Mouse (Mus musculus): Measurements from ENCODE around the gene Nfam1.

The Nfam1 gene

DNA sequence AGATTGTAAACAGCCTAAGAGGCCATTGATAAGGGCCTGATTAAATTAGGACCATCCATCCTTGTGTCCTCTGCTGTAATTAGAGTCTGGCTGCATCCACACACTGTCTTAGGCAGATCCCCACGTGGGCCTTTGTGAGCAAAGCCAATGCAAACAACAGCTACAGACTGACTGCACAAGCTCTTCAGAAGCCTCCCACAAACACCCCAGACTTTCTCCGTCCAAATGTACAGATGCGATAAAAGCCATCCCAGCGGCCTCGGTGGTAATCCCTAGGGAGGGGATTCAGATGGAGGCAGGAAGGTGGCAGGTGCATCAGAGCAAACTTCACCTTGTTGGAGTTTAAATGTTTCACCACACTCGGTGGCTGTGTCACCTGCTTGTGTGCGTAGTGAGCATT is 37.9 kb downstream of the Nfam1 start:
- DNase-seq (ENCODE audit: low read depth, low spot score) = no peak

- DNase-seq (ENCODE audit: low read depth, low spot score) = no peak
Measured at GRCm38 (mm10) chr15:82992911-82993310, 40.2 kb downstream of the Nfam1 start.

DNA sequence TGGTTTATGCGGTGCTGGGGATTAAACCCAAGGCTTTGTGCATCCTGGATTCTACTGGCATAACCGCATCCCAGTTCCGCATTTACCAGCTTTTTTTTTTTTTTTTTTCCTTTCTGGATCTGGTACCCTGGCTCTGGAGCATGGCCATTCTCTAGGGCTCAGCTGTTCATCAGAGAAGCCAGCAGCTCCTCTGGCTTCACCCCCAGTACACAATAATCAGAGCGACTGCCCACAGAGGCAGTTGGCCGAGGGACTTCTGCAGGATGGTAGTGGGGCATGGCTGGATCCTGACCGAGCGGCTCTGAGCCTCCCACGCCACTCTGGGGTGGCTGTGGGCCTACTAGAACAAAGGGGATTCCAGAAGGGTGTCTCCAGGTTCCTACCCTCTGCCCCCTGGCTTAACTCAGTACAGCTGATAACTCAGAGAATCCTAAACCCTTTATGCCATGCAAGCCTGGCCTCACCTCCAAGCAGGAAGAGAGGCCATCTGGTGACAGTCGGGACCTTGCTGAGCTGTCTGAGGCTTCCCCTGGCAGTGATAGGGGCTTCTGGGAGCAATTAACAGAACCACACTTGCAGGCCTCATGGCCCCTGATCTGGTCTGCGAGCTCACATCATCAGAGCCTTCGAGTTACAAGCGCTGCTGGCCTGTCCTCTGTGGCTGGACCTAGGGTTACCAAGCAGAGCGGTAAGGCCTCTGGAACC is 40.9 kb downstream of the Nfam1 start:
- no peak for DNase-seq (ENCODE audit: low read depth, low spot score)

GRCm38 (mm10) chr15:82989190-82989704 is 43.9 kb downstream of the Nfam1 start:
- DNase-seq (ENCODE audit: low read depth, low spot score) = no peak

DNA sequence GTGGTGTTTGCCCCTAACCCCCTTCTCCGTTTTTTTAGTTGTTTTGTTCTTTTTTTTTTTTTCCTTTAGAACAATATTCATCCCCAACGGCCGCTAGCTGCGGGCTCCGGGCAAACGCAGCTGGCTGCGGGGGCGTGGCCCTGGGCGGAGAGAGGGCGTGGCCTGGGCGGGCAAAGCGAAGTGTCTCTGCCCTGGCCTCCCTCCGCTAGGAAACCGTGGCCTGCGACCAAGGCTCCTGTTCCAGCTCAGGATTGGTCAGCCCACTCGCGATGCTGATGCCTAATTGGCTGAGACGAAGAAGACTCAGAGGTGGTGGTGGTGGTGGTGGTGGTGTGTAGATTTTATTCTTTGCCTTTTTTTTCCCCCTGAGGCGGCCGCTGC is 45.4 kb downstream of the Nfam1 start, which contains the start of gene Tcf20:
Gene Tcf20 (minus strand): TSS at position 141 of the 381 bp plus-strand sequence.
- peak; percentile 95 for DNase-seq (ENCODE audit: low read depth, low spot score)

GRCm38 (mm10) chr15:82987014-82987731 is 45.9 kb downstream of the Nfam1 start:
- DNase-seq (ENCODE audit: low read depth, low spot score) = no peak

DNA sequence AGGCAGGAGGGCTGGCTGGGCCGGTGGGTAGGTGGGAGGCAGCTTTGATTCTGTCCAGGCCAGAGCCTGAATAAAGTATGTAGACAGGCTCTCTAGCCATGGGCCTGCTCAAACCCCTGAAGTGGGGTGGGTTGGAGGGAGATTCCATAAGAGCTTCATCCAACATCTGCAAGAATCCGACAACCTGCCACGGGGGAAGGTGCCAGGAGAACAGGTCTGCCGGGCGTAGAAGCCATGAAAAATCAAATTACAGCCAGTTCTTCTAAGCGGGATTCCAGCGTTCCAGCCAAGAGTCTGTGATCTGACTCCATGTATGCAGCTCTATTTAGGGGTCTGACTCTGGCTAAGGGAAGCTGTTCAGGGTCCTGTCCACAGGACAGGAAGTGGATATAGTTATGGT is 48.5 kb downstream of the Nfam1 start:
- no peak for DNase-seq (ENCODE audit: low read depth, low spot score)

- DNase-seq (ENCODE audit: low read depth, low spot score) = no peak
Measured at GRCm38 (mm10) chr15:82984097-82984496, 49.0 kb downstream of the Nfam1 start.

GRCm38 (mm10) chr15:82983416-82984026 is 49.6 kb downstream of the Nfam1 start:
- no peak for DNase-seq (ENCODE audit: low read depth, low spot score)

DNA sequence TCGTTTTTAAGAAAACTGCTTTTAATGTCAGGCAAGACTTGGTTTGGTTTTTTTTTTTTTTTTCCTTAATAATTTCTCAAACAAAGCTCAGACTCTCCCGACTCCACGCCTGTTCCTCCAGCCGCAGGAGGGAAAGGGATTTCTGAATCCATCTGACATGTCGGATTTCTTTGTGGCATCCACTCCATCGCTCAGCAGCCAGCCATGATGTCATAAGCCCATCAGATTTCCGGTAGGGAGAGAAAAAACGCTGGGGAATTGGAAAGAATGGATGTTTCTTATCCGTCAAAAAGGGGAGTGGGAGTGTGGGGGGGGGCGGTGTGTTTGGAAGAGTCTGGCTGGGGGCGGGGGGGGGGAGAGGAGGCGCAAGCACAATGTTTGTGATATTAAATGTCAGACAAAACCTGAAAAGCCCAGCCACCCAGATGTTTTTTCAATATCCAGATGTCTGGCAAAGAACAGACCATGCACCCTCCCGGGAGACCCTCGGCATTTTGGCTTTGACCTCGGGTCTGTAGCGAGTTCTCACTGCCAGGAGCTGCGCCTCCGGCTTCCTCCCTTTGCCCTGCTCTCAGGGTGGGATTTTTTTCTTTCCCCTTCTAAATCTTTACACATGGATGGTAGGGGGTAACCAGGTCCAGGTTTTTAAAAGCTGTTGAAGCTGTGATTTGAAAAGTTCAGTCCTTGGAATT is 50.2 kb downstream of the Nfam1 start:
- no peak for DNase-seq (ENCODE audit: low read depth, low spot score)

- no peak for DNase-seq (ENCODE audit: low read depth, low spot score)
Measured at GRCm38 (mm10) chr15:82981676-82982520, 51.2 kb downstream of the Nfam1 start.

DNA sequence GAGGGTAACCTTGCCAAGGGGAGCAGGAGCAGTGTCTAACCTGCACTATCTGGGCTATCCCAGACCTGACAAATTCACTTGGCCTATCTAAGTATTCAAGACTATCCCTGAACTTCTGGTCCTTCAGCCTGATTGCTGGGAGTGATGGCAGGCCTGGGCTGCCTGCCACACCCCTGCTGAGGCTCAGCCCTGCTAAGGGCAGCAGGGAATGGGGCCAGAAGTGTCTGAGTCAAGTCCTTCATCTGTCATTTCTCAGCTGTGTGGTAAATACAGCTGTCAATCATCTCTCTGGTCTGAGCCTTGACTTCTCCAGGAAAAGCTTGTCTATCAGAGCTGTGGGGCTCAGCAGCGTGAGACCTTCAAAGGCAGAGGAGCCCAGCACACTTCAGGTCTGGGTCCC is 53.6 kb downstream of the Nfam1 start:
- DNase-seq (ENCODE audit: low read depth, low spot score) = no peak

DNA sequence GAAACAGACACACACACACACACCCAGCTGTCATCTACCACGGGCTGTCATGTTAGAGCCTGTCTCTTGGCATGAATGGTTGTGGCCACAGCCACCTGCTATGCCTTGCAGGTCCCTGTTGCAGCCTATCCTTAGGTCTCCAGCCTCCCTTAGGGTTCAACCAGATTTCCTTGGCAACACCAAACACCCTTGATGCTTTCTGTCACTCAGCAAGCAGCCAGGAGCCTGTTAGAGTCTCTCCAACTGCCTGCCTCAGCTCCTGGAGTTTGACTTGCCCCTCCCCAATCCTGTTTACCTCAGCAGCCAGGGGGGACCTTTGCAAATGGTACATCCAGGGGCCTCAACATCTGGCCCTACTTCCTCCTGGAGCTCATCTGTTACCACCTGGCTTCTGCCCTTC is 58.6 kb downstream of the Nfam1 start:
- DNase-seq (ENCODE audit: low read depth, low spot score) = no peak

DNA sequence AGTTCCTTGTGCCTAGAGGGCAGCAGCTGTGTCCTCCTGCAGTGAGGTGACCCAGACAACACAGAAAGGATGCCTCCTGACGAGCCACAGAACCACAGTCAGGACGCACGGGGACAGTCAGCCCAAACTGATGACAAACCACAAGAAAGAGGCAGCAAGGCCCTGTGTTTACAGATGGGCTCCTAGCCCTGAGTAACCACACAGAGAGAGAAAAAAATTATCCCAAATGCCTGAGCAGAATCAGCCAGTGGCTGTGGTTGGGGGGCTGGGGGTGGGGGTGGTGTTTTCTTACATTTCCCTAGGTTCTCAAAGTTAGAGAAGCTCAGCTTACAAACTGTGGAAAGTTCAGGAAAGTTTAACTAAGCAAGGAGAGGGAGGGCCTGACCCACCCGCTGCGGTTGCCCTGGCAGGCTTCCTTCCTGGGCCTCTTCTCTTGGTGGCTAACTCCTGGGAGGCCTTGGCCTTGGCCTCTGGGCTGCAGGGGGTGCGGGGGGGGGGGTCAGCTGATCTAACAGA is 63.8 kb downstream of the Nfam1 start:
- DNase-seq (ENCODE audit: low read depth, low spot score) = no peak

DNA sequence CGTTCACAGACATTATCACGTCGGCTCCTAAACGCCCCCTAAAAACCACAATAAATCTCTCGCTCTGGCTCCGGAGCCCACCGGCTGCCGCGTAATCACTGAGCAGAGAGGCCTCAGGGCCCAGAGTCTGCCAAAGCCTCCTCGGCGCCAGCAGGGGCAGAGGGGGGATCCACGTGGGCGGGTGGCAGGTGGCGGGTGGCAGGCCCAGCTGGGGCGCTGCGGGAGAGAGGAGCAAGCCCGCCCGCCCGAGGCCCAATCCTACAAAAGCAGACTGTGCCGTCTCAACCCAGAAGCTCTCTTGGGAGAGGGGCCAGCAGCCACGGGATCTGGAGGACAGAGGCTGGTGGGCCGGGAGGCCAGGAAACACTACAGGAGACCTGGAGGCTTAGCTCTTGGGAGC is 64.7 kb downstream of the Nfam1 start:
- no peak for DNase-seq (ENCODE audit: low read depth, low spot score)

GRCm38 (mm10) chr15:82967947-82968346 is 65.2 kb downstream of the Nfam1 start:
- DNase-seq (ENCODE audit: low read depth, low spot score) = peak; percentile 49

DNA sequence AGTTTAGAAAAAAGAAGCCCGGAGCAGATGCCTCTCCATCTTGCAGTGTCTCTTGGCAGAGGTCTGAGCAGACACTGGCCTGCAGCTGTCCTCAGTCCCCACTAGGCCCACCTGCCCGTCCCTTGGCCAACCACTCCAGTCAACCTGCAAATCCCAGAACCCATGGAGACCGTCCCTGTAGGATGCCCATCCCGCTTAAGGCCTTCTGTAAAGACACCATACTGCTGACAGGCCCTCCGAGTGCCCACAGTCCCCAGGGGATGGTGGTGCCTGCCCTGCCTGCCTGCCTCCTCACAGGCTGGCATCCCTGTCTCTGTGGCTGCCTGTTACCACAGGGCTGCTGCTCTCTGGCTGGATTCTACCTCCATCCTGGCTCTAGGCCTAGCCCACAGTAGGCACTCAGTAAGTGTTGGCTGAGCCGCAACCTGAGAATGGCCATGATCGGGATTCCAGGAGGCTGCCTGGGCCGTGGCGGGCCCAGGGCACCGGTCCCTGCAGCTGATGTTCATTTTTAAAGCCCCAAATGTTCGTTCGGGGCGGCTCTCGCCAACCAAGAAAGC is 68.8 kb downstream of the Nfam1 start:
- DNase-seq (ENCODE audit: low read depth, low spot score) = no peak

GRCm38 (mm10) chr15:82963556-82964156 is 69.5 kb downstream of the Nfam1 start:
- DNase-seq (ENCODE audit: low read depth, low spot score) = no peak

- no peak for DNase-seq (ENCODE audit: low read depth, low spot score)
Measured at GRCm38 (mm10) chr15:82963090-82963489, 70.0 kb downstream of the Nfam1 start.

DNA sequence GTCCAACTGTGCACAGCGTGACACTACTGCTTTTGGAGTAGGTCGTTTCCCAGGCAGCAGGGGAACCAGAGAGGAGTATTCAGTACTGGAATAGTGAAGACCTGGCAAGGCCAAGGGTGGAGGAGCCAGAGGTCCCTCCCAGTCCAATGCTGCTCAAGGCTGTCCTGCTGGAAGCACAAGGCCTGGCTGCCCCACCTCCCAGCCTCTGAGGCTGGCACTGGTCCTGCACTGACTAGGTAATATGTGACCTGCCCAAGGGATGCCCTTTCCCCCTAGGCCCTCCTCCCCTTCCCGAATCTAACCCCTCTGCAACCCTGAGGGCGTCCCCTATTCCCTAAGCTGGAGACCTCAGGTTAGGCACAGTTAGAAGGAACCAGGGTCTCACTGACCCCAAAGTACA is 70.6 kb downstream of the Nfam1 start:
- DNase-seq (ENCODE audit: low read depth, low spot score) = no peak

Measured in R1 (cell line).